Mouse (Mus musculus) small intestine, adult 2 months (tissue): Measurements from ENCODE around the gene Mylpf.

Source experiments
- CTCF ChIP-seq: fragments of 200-500 bp; IDR thresholded peaks from 2 replicates; pipeline ENCODE4 v1.5.1; 2012; ENCODE audit warnings: low read depth, mild to moderate bottlenecking, control low read depth, inconsistent platforms, low read length, moderate library complexity, mixed read lengths; ENCODE audit not compliant: insufficient replicate concordance, insufficient read length; ENCODE audit errors: extremely low read depth
- POLR2A ChIP-seq: fragments of 200-500 bp; IDR thresholded peaks from 2 replicates; pipeline ENCODE4 v1.6.1; 2012; ENCODE audit warnings: low read depth, mild to moderate bottlenecking, control low read depth, inconsistent platforms, low read length, moderate library complexity

DNA sequence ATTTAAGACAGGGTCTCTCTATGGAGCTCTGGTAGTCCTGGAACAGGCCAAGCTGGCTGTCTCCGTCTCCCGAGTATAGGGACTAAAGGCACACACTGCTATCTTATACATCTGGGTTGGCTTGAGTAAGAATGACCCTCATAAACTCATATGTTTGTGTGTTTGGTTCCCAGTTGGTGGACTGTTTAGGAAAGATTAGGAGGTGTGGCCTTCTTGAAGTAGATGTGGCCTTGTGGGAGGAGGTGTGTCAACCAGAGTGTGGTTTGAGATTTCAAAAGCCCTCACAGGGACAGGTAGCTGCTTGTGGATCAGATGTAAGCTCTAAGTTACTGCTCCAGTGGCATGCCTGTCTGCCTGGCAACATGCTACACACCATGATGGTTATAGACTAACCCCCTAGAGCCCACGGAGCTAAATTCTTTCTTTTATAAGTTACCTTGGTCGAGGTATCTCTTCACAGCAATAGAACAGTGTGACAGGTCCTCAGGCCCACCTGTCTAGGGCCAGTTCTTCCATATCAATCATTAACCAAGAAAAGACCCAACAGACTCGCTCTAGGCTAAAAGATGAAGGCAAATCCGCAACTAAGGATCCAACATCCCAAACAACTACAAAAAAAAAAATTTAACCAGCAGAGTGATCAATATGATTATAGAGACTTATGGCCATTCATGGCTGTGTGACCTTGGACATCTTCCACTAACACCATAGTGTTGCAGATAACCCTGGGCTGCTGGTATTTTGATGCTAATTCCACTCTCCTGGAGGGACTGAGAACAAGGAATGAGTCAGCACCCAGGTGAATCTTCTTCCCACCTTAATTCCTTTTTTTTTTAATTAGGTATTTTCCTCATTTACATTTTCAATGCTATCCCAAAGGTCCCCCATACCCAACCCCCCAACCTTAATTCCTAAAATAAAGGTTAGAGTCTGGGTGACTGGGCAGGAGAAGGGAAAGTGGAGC is 15.1 kb downstream of the Mylpf start:
- TF ChIP-seq CTCF (no peak), POLR2A (no peak)
